Mouse (Mus musculus) gastrocnemius, postnatal 36 days (tissue): ENCODE data around the gene Nkapl. TPM values are rescaled to one million over a fixed set of nuclear protein-coding genes. Genes with fewer than 3 reads are reported as not detected.
"Not testable (repeated sequence)": the region's sequence is repeated elsewhere in the genome, so short reads cannot be mapped to it uniquely, and the experiment has no call there.

Source experiments
- DNase-seq, 2 experiments: peaks; one replicate each; pipeline ENCODE4 v3.0.0; 2022
- intact Hi-C: fragments of 180-260 bp; cut with DNase I; formaldehyde crosslinking; loops from one replicate; pipeline ENCODE4 v1.15.1; 2025
- long read RNA-seq, 2 experiments: library from polyadenylated mRNA; stranded (forward); transcript quantifications; one replicate each; pipeline ENCODE4 v2.0.0; 2021
- total RNA-seq, 2 experiments: library from RNA; stranded (reverse); gene quantifications; 2 replicates each; pipeline ENCODE4 v1.2.3; 2021

Gene Nkapl
- total RNA-seq, result under 1 TPM in 1 of 2 experiments, not detected in 1; 0.17 TPM
- long read RNA-seq, experiment 1, result 0 reads
- long read RNA-seq, experiment 2, partial matches to known transcripts, result 0 of 1 reads
- long read RNA-seq, experiment 2, other reads (novel, unspliced or antisense), result 0 of 1 reads

DNA sequence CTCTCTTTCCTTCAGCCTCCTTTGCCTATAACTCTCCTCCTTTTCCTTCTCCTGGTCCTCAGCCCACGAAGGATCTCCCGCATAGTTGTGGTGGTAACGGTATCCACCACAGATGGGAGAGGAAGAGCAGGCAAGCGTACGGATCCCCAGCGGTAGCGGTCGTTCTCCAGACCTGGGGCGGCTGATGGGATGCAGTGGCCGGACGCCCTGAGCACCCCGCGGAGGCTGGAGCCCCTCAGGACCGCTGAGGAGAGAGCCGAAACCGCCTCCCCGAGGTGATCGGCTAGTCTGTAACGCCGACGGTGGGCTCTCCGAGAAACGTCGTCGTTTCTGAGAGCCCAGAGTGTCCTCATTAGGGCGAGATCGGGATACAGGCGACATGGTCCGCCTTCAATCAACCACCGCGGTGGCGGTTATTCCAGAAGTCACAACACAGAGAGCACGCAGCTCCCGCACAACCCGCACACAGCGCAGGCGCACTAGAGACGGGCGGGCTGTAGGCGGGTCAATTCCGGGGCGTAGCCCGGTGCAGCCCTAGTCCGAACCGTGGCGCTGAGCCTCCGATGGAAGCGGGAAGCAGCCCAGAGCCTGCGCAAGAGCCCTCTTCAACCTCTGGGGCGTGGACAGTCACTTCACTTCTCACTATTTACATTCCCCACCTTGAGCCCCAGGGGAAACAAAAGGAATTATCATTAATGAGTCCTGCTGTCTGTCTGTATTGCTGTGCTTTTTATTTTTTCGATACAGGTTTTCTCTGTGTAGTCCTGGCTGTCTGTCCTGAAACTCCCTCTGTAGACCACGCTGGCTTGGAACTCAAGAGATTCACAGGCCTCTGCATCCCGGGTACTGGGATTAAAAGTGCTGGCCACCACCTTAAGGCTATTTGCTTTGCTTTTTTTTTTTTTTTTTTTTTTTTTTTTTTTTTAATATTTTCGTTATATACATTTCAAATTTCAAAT is at the start of gene Nkapl:
Gene Nkapl (minus strand): TSS at position 449 of the 959 bp plus-strand sequence.
- intact Hi-C loops, result no loop called here
- DNase-seq, result peak; percentile 72 to 75

DNA sequence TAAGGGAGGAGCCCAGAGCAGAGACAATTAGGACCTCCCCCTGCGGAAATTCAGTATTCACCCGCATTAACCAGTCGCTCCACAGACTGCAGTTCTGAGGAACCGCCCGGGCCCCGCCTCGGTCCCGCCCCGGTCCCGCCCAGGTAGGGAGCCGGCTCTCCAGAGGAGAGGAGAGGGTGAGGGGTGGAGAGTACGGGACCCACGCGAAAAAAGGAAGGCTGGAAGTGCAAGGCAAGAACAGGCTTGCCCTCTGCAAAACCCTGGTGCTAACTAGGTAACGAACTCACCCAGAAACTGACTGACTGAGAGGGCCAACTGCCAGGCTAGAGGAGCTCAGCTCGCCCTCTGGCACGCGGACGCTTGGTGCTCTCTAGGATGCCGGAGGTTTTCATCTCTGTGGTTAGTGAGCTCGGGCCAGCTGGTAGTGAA is 37.9 kb upstream of the Nkapl start:
- intact Hi-C loops, result loop anchor here (10.0 kb wide), 1 partner anchor 101 kb away; the partner anchor contains the start of gene Zkscan3
- peak; percentile 72 to 76 for DNase-seq

GRCm38 (mm10) chr13:21502296-21502695 is 34.0 kb upstream of the Nkapl start:
- intact Hi-C loops, result loop anchor here (10.0 kb wide), 1 partner anchor 97 kb away; the partner anchor contains the start of gene Zkscan3
- DNase-seq, result no peak

DNA sequence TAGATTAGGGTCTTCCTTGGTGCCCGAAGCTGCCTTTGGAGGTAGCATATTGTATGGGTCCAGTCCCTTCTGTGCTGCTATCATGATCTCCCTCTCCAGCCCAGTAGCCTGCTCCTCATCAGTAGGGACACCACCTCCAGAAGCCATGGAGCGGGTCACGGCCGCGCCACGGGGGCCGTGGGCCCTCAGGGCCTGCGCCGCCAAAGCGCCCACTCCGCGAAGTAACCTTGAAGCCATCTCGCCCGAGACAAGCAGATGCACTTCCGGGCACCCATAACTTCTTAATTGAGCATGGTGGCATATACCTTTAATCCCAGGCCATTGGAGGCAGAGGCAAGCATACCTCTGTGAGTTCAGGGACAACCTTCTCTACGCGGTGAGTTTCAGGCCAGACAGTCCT is 32.9 kb upstream of the Nkapl start, which contains the start of gene Gm11273:
Gene Gm11273 (minus strand): TSS at position 237 of the 400 bp plus-strand sequence.
- intact Hi-C loops, result loop anchor here (10.0 kb wide), 1 partner anchor 96 kb away; the partner anchor contains the start of gene Zkscan3
- not testable (repeated sequence) for DNase-seq

GRCm38 (mm10) chr13:21495080-21495479 is 26.8 kb upstream of the Nkapl start, which contains the start of gene AK157302:
Gene AK157302 (plus strand): TSS chr13:21495223.
- intact Hi-C loops, result no loop called here
- DNase-seq, result no peak

GRCm38 (mm10) chr13:21492847-21493246 is 24.5 kb upstream of the Nkapl start:
- intact Hi-C loops, result no loop called here
- no peak for DNase-seq

DNA sequence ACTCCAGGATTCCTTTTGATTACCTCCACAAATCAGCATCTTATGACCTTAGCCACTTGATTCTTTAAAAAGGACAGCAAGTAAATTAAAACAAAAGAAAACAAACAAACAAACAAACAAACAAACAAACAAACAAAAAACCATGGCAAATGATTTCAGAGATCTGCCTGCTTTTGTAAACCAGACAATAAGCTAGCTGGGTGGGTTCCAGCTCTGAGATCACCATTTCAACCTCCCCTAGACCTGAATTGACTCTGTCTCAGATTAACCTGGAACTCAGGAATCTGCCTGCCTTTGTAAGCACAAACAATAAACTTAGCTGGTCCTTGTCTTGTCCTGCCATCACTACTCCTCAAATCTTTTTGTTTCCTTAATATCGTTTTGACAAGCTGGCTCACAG is 18.6 kb upstream of the Nkapl start:
- intact Hi-C loops, result no loop called here
- no peak for DNase-seq

GRCm38 (mm10) chr13:21478759-21479670 is 10.7 kb upstream of the Nkapl start, which contains the start of the genes Zkscan4 and Gm10065:
Gene Zkscan4 (plus strand): TSS chr13:21478907.
Gene Gm10065 (minus strand): TSS chr13:21479441.
- intact Hi-C loops, result not testable (repeated sequence)
- DNase-seq, result peak; percentile 43 to 51

DNA sequence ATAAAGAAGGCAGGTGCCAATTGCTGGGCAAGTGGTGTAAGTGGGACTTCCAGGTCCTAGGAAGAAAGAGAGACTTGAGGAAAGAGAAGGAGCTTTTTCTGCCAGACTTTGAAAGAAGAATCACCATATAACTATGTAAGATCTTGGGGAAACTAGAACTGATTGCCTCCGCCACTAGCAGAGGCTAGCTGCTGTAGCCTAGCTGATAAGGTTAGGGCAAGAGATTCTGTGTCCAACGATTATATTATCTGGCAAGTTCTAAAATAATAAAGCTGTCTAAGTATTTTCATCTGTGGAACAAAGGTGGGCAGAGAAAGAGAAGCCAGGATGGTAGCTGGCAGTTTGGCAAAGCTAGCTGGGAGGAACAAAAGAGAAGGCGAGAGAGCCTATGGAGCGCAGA is 4.1 kb upstream of the Nkapl start:
- intact Hi-C loops, result no loop called here
- no peak for DNase-seq

DNA sequence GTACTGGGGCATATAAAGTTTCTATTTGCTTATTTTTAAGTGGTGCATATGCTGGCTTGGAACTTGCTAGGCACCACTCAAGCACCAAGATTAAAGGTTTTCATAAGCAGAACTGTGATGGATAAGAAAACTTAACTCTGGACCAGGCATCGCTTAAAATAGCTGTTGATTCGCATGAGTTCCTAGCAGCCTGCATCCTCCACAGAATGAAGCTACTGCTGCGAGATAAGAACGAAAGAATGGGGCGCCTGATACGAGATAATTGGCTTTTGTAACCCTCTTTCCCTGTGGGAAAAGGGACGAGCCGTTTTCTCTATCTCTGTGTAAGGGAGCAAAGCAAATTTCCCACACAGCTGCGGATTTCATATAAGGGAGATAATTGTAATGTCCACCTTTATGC is 788 bp upstream of the Nkapl start:
- intact Hi-C loops, result no loop called here
- no peak for DNase-seq

GRCm38 (mm10) chr13:21467336-21467735 is 973 bp downstream of the Nkapl start:
- intact Hi-C loops, result no loop called here
- no peak for DNase-seq

- intact Hi-C loops, DNase-seq: not testable (repeated sequence)
Observed at GRCm38 (mm10) chr13:21462516-21462915, 5.8 kb downstream of the Nkapl start.

DNA sequence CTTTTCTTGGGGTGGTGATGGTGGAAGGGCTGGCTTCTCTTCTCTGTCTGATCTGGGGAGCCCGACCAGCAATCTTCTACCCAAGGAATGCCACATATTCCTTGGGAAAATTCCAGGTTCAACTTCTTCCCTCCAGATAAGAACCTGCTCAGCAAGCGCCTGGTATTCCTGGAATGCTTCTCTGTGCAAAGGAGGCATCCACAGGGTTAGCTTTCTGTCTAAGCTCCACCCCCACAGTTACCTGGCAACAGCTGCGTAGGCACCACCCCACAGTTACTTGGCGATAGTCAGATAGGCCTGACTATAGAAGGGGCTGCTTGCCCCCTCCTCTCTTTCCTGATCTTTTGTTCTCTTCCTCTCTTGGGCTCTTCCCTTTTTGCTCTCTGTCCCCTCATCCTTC is 12.0 kb downstream of the Nkapl start:
- DNase-seq, result no peak
- intact Hi-C loops, result loop anchor here (10.0 kb wide), 1 partner anchor 92 kb away; the partner anchor contains the start of gene Zscan12

GRCm38 (mm10) chr13:21454133-21454532 is 14.2 kb downstream of the Nkapl start:
- intact Hi-C loops, result loop anchor here (5.0 to 10.0 kb wide), 2 partner anchors 52 to 89 kb away; partner anchors contain the start of genes Zkscan3 and Zscan12
- DNase-seq, result no peak

DNA sequence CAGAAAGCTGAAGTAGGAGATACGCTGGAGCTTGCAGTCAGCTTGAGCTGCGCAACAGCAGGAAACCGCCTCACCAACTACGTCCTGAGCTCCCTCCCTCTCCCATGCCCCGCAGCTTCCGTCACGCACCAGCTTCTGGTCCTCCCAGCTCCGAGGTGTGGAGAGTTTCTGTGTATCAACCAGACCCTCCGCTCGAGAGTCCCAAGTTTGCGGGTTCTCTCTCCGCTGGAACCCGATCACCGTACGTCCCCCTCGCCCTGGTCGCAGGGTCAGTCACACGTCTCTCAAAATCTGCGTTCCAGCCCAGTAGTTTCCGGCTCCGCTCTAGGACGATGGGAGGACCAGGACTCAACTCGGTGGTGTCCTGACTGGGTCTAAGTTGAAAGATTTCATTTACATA is 14.9 kb downstream of the Nkapl start, which contains the start of gene Zscan26:
Gene Zscan26 (minus strand): TSS at position 282 of the 400 bp plus-strand sequence.
- intact Hi-C loops, result loop anchor here (5.0 to 10.0 kb wide), 2 partner anchors 51 to 89 kb away; partner anchors contain the start of genes Zkscan3 and Zscan12
- peak; percentile 73 to 82 for DNase-seq

- no peak for DNase-seq
- intact Hi-C loops, result loop anchor here (5.0 to 10.0 kb wide), 2 partner anchors 51 to 88 kb away; partner anchors contain the start of genes Zkscan3 and Zscan12
Observed at GRCm38 (mm10) chr13:21453042-21453441, 15.3 kb downstream of the Nkapl start.

DNA sequence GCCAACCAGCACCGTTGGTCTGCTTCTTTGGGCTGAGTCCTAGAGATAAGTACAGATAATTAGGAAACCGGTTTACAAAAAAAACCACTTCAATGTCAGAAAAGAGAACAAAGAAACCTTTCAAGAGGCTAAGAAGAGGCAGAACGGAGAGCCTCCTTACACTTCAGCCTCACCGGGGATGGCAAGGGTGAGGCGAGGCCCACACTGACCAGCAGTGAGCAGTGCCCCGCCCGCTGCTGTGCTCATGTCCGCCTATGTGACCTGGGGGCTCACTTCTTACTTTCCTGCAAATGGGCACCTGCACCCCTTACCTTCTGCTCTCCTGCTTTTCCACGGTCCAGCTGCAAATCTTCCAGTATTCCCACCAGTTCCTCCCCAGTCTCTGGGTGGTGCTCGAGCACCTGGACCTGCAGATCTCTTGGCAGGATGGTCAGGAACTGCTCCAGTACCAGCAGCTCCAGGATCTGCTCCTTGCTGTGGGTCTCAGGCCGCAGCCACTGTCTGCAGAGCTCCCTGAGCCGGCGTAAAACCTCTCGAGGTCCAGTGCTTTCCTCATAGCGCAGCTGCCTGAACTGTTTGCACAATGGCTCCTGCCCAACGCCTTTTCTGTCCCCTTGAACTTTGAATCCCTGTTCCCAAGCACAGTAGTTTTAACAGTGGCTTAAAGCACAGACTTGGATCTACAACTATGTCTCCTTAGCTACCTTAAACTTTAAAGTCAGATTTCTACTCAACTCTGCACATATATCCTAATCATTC is 20.3 kb downstream of the Nkapl start:
- intact Hi-C loops, result no loop called here

DNA sequence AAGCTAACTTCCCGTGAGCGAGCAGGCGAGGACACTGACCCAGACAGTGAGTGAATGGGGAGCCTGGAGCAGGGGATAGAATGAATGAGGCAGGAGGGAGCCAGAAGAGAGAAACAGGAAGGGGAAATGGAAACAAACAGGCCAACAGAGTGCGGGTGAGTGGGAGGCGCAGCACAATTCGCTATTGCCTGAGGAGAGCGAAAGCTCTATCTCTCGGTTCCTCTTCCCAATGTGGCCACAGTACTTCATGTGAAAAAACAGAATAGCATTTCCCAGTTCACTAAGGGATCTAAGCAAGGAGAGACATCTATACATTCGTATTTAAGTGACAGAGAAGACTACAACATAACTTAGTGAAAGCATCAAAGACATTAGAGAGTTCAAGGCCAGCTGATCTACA is 21.5 kb downstream of the Nkapl start:
- intact Hi-C loops, result no loop called here
- DNase-seq, result no peak

More for the DNA sequence above, 20.3 kb downstream of the Nkapl start:
- no peak for DNase-seq

DNA sequence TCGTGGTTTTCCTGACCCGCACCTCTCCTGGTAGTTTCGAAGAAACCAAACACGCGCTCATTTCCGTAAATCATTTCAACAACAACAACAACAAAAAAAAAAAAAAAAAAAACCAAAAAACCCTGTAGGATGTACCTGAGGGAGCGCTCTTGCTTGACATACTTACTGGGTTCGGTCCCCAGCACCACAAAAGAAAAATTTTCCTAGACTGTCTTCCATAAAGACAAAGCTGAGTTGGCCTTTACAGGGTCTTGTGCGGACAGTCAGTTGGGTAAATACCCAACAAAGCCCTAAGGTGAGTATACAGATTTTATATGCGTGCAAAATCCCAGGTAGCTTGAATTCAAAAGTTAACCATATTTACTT is 27.1 kb downstream of the Nkapl start:
- intact Hi-C loops, result no loop called here
- DNase-seq, result no peak
